Mouse (Mus musculus): Measurements from ENCODE around the gene Pex6. TPM values are rescaled to one million over a fixed set of nuclear protein-coding genes. Genes with fewer than 3 reads are reported as not detected.
"Not testable (repeated sequence)": the region's sequence is repeated elsewhere in the genome, so short reads cannot be mapped to it uniquely, and the experiment has no call there.

Pex6 gene
- polyA plus RNA-seq, 1 experiment from 2014 or later: 10.5 TPM

GRCm38 (mm10) chr17:46764916-46765315 lies 53.7 kb downstream of the Pex6 start:
- WGBS: 54% methylated on average over 9 of the region's 9 CpGs
- not testable (repeated sequence) for H3K27ac ChIP-seq; H3K4me2 ChIP-seq; ATAC-seq (replicated peaks; ENCODE audit: insufficient number of reproducible peaks, insufficient read depth, low FRiP score, low read depth); H3K4me1 ChIP-seq (replicated peaks); H3K27me3 ChIP-seq; H3K36me3 ChIP-seq; H3K9me3 ChIP-seq (replicated peaks); H3K4me3 ChIP-seq; H3K9ac ChIP-seq

- H3K27me3 ChIP-seq: no peaks in the 10 kb centered on the region
- H3K9ac ChIP-seq: no peak overlapping the region
- H3K4me2 ChIP-seq: no peak overlapping the region
- ATAC-seq (replicated peaks; ENCODE audit: insufficient number of reproducible peaks, insufficient read depth, low FRiP score, low read depth): no peak
- 56% methylated on average over 8 of the region's 8 CpGs for WGBS
- H3K4me1 ChIP-seq (replicated peaks): peaks cover 6% of the 10 kb centered on the region
- no peaks in the 10 kb centered on the region for H3K9me3 ChIP-seq (replicated peaks)
- no peak overlapping the region for H3K27ac ChIP-seq
- no peaks in the 10 kb centered on the region for H3K36me3 ChIP-seq
- H3K4me3 ChIP-seq: no peak overlapping the region
These were observed 56.6 kb downstream of the Pex6 start for GRCm38 (mm10) chr17:46767868-46768267.

GRCm38 (mm10) chr17:46770546-46770945 lies 59.3 kb downstream of the Pex6 start:
- H3K9ac ChIP-seq: no peak overlapping the region
- H3K4me2 ChIP-seq: no peak overlapping the region
- peaks cover 16% of the 10 kb centered on the region for H3K4me1 ChIP-seq (replicated peaks)
- H3K9me3 ChIP-seq (replicated peaks): no peaks in the 10 kb centered on the region
- no peaks in the 10 kb centered on the region for H3K27me3 ChIP-seq
- 84% methylated on average over 11 of the region's 11 CpGs for WGBS
- H3K27ac ChIP-seq: no peak overlapping the region
- ATAC-seq (replicated peaks; ENCODE audit: insufficient number of reproducible peaks, insufficient read depth, low FRiP score, low read depth): no peak
- no peak overlapping the region for H3K4me3 ChIP-seq
- peaks cover 12% of the 10 kb centered on the region for H3K36me3 ChIP-seq

GRCm38 (mm10) chr17:46771025-46771424 lies 59.8 kb downstream of the Pex6 start:
- Histone ChIP-seq H3K9ac (no peak overlapping the region), H3K9me3 (replicated peaks) (no peaks in the 10 kb centered on the region), H3K4me3 (no peak overlapping the region), H3K4me1 (replicated peaks) (peaks cover 16% of the 10 kb centered on the region), H3K27me3 (no peaks in the 10 kb centered on the region), H3K36me3 (peaks cover 17% of the 10 kb centered on the region), H3K4me2 (no peak overlapping the region), H3K27ac (no peak overlapping the region)
- WGBS: 87% methylated on average over 4 of the region's 4 CpGs
- ATAC-seq (replicated peaks; ENCODE audit: insufficient number of reproducible peaks, insufficient read depth, low FRiP score, low read depth): no peak

GRCm38 (mm10) chr17:46771616-46772015 lies 60.4 kb downstream of the Pex6 start:
- Histone ChIP-seq H3K27ac (peak overlapping the region; percentile 92; the same call in 1 of the 2 replicates), H3K4me1 (replicated peaks) (peaks cover 16% of the 10 kb centered on the region), H3K4me3 (peak overlapping the region; percentile 95), H3K4me2 (peak overlapping the region; percentile 82), H3K9me3 (replicated peaks) (no peaks in the 10 kb centered on the region), H3K27me3 (no peaks in the 10 kb centered on the region), H3K36me3 (peaks cover 22% of the 10 kb centered on the region), H3K9ac (no peak overlapping the region)
- WGBS: 58% methylated on average over 17 of the region's 17 CpGs
- no peak for ATAC-seq (replicated peaks; ENCODE audit: insufficient number of reproducible peaks, insufficient read depth, low FRiP score, low read depth)

GRCm38 (mm10) chr17:46772038-46772403 lies 60.8 kb downstream of the Pex6 start:
- Histone ChIP-seq H3K4me1 (replicated peaks) (peaks cover 16% of the 10 kb centered on the region), H3K27me3 (no peaks in the 10 kb centered on the region), H3K9ac (peak overlapping the region; percentile 82), H3K9me3 (replicated peaks) (no peaks in the 10 kb centered on the region), H3K36me3 (peaks cover 27% of the 10 kb centered on the region), H3K4me2 (peak overlapping the region; percentile 82), H3K4me3 (peak overlapping the region; percentile 95), H3K27ac (peak overlapping the region; percentile 92)
- ATAC-seq (replicated peaks; ENCODE audit: insufficient number of reproducible peaks, insufficient read depth, low FRiP score, low read depth): no peak
- WGBS: 4% methylated on average over 5 of the region's 5 CpGs

- Histone ChIP-seq H3K9ac (peak within 1 kb of the TSS; percentile 82), H3K4me2 (peak within 1 kb of the TSS; percentile 82), H3K36me3 (peaks cover 33% of the 10 kb centered on the region), H3K4me3 (peak within 1 kb of the TSS; percentile 95), H3K4me1 (replicated peaks) (peaks cover 16% of the 10 kb centered on the region), H3K9me3 (replicated peaks) (no peaks in the 10 kb centered on the region), H3K27me3 (no peaks in the 10 kb centered on the region), H3K27ac (peak within 1 kb of the TSS; percentile 92)
- peak; percentile 90 for ATAC-seq (replicated peaks; ENCODE audit: insufficient number of reproducible peaks, insufficient read depth, low FRiP score, low read depth)
- WGBS: under 1% methylated on average over 50 of the region's 50 CpGs
These were observed 61.4 kb downstream of the Pex6 start, which contains the start of gene 2310039H08Rik for GRCm38 (mm10) chr17:46772404-46773277. Gene 2310039H08Rik, plus strand, starts transcription at chr17:46772635.

GRCm38 (mm10) chr17:46773278-46774130 lies 62.2 kb downstream of the Pex6 start:
- Histone ChIP-seq H3K27me3 (no peaks in the 10 kb centered on the region), H3K4me3 (peak overlapping the region; percentile 95), H3K4me1 (replicated peaks) (peaks cover 16% of the 10 kb centered on the region), H3K36me3 (peaks cover 41% of the 10 kb centered on the region), H3K4me2 (peak overlapping the region; percentile 82), H3K27ac (peak overlapping the region; percentile 92), H3K9ac (peak overlapping the region; percentile 82), H3K9me3 (replicated peaks) (no peaks in the 10 kb centered on the region)
- WGBS: 8% methylated on average over 19 of the region's 20 CpGs
- ATAC-seq (replicated peaks; ENCODE audit: insufficient number of reproducible peaks, insufficient read depth, low FRiP score, low read depth): no peak

GRCm38 (mm10) chr17:46774131-46774472 lies 62.8 kb downstream of the Pex6 start:
- Histone ChIP-seq H3K4me3 (peak overlapping the region; percentile 95; the same call in 1 of the 2 replicates), H3K27ac (no peak overlapping the region), H3K36me3 (peaks cover 47% of the 10 kb centered on the region), H3K9ac (no peak overlapping the region), H3K9me3 (replicated peaks) (no peaks in the 10 kb centered on the region), H3K4me2 (peak overlapping the region; percentile 82), H3K27me3 (no peaks in the 10 kb centered on the region), H3K4me1 (replicated peaks) (peaks cover 16% of the 10 kb centered on the region)
- no peak for ATAC-seq (replicated peaks; ENCODE audit: insufficient number of reproducible peaks, insufficient read depth, low FRiP score, low read depth)
- WGBS: 39% methylated on average over 2 of the region's 2 CpGs

- no peaks in the 10 kb centered on the region for H3K27me3 ChIP-seq
- no peak overlapping the region for H3K27ac ChIP-seq
- no peak overlapping the region for H3K4me3 ChIP-seq
- H3K36me3 ChIP-seq: peaks cover 57% of the 10 kb centered on the region
- no peak overlapping the region for H3K4me2 ChIP-seq
- peaks cover 16% of the 10 kb centered on the region for H3K4me1 ChIP-seq (replicated peaks)
- ATAC-seq (replicated peaks; ENCODE audit: insufficient number of reproducible peaks, insufficient read depth, low FRiP score, low read depth): no peak
- no peak overlapping the region for H3K9ac ChIP-seq
- 96% methylated on average over 9 of the region's 9 CpGs for WGBS
- no peaks in the 10 kb centered on the region for H3K9me3 ChIP-seq (replicated peaks)
These were observed 63.8 kb downstream of the Pex6 start for GRCm38 (mm10) chr17:46775070-46775469.

Measured in heart, embryonic 15.5 days (tissue).